Comparison of ENCODE assay signal across 19 mouse cellular contexts in the genomic region with DNA sequence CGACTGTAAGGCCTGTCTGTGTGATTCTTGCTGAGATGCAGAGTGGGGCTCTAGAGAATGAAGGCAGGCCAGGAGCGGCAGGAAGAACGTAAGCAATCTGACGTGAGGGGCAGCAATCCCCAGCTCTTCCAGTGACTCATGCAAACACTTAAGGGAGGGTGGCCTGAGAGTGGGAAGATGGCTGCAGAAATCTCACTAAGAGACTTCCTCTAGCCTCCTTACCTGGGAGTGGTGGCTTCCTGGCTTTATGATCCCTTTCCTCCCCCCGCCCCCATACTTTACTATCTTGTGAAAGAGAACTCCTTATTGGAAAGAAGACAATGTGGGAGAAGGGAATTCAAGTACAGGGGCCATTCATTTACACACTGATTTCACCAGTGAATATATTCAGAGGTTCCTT.
"Had no signal": no experiment of that assay in that cellular context is flagged by ENCODE, and none has a peak within 500 bp of the region (broad histone marks: within the 10 kb centered on the region; RNA-seq: fewer than 3 reads in every experiment).

No protein-coding gene starts in this region.

- H3K4me3 ChIP-seq: midbrain, embryonic 10.5 days; midbrain, embryonic 12.5 days; myocyte; neural tube, embryonic 13.5 days; neural tube, embryonic 15.5 days had no signal

- H3K4me2 ChIP-seq: lung, embryonic 14.5 days; midbrain, embryonic 12.5 days; neural tube, embryonic 13.5 days; neural tube, embryonic 15.5 days had no signal

- H3K36me3 ChIP-seq: midbrain, embryonic 10.5 days; midbrain, embryonic 12.5 days; neural tube, embryonic 13.5 days; neural tube, embryonic 15.5 days had no signal

- H3K9me3 ChIP-seq: midbrain, embryonic 10.5 days; midbrain, embryonic 12.5 days; neural tube, embryonic 13.5 days; neural tube, embryonic 15.5 days had no signal

- ATAC-seq: midbrain, embryonic 16.5 days had no signal

- DNase-seq: lung, adult 18-20 months; lung, embryonic 14.5 days; lung, postnatal 14 days; lung, postnatal 36 days; midbrain, embryonic 14.5 days; retina, postnatal 1 day; right cerebral cortex, adult 18-20 months; right cerebral cortex, postnatal 25 days; right cerebral cortex, postnatal 4 days; spleen, adult 18-20 months; thymus, adult 18-20 months; thymus, postnatal 14 days; thymus, postnatal 36 days had no signal

- H3K4me1 ChIP-seq: midbrain, embryonic 12.5 days had no signal

- H3K27me3 ChIP-seq: midbrain, embryonic 12.5 days; neural tube, embryonic 13.5 days; neural tube, embryonic 15.5 days had no signal

- H3K27ac ChIP-seq: midbrain, embryonic 12.5 days; neural tube, embryonic 13.5 days; neural tube, embryonic 15.5 days had no signal

- H3K9ac ChIP-seq: lung, embryonic 14.5 days; midbrain, embryonic 12.5 days; neural tube, embryonic 13.5 days; neural tube, embryonic 15.5 days had no signal
